Comparison of ENCODE assay signal across 23 mouse cellular contexts in genomic region chr2:157611735-157612134, GRCm38 (mm10). TPM values are rescaled to one million over a fixed set of nuclear protein-coding genes. Genes with fewer than 3 reads are reported as not detected.
"Had no signal": no experiment of that assay in that cellular context is flagged by ENCODE, and none has a peak within 500 bp of the region (broad histone marks: within the 10 kb centered on the region; RNA-seq: fewer than 3 reads in every experiment).

No protein-coding gene starts in this region.

- ATAC-seq: liver, postnatal 0 days; lung, postnatal 0 days; midbrain, embryonic 15.5 days had no signal

- H3K4me3 ChIP-seq: kidney, embryonic 15.5 days; left cerebral cortex, adult 2 months; limb, embryonic 15.5 days; midbrain, embryonic 12.5 days; midbrain, embryonic 15.5 days; neural tube, embryonic 12.5 days; neural tube, embryonic 15.5 days; stomach, embryonic 15.5 days had no signal

- H3K36me3 ChIP-seq: kidney, embryonic 15.5 days; limb, embryonic 15.5 days; midbrain, embryonic 12.5 days; midbrain, embryonic 15.5 days; neural tube, embryonic 12.5 days; neural tube, embryonic 15.5 days; stomach, embryonic 15.5 days had no signal

- DNase-seq: kidney, adult 11 months; kidney, adult 8-10 months; kidney, postnatal 10 days; kidney, postnatal 36 days; layer of hippocampus, postnatal 36 days; liver, postnatal 0 days; lung, embryonic 14.5 days; right cerebral cortex, adult 18-20 months; right cerebral cortex, postnatal 14 days; right cerebral cortex, postnatal 4 days; thymus, postnatal 25 days had no signal

- H3K4me2 ChIP-seq: kidney, embryonic 15.5 days; limb, embryonic 15.5 days; liver, embryonic 11.5 days; lung, embryonic 14.5 days; midbrain, embryonic 12.5 days; midbrain, embryonic 15.5 days; neural tube, embryonic 12.5 days; neural tube, embryonic 15.5 days; stomach, embryonic 15.5 days had no signal

- H3K27me3 ChIP-seq: midbrain, embryonic 15.5 days; neural tube, embryonic 15.5 days had no signal

RNA-seq across cellular contexts. Expression of gene Nnat, which starts 51.9 kb away (rescaled TPM):
- total RNA-seq: megakaryocyte, adult 5-6 weeks had no signal
- polyA plus RNA-seq: macrophage had no signal
